Mouse (Mus musculus) hindbrain, embryonic 13.5 days (tissue): ENCODE measurements around the gene Brd1. TPM values are rescaled to one million over a fixed set of nuclear protein-coding genes. Genes with fewer than 3 reads are reported as not detected.
A peak's percentile ranks its signal among the peaks of the same experiment; 100 is the strongest.

Experiments used
- ATAC-seq: fragments of 200-750 bp; cut with Nextera tagmentation; 2 replicates; pipeline ENCODE4 v1.8.0; 2017; ENCODE audit warnings: moderate TSS enrichment; ENCODE audit not compliant: low FRiP score
- H3K27ac ChIP-seq: fragments of 300-500 bp; sonication (generic); 2 replicates; pipeline ENCODE4 v1.5.1; 2015; ENCODE audit warnings: inconsistent platforms, mild to moderate bottlenecking, moderate library complexity
- H3K27me3 ChIP-seq: fragments of 300-500 bp; sonication (generic); 2 replicates; pipeline ENCODE4 v1.6.1; 2015; ENCODE audit warnings: mild to moderate bottlenecking, inconsistent platforms
- H3K36me3 ChIP-seq: fragments of 300-500 bp; sonication (generic); 2 replicates; pipeline ENCODE4 v1.6.1; 2015; ENCODE audit warnings: mild to moderate bottlenecking, inconsistent platforms
- H3K4me1 ChIP-seq: fragments of 300-500 bp; sonication (generic); replicated peaks from 2 replicates; pipeline ENCODE4 v1.6.1; 2015; ENCODE audit warnings: inconsistent platforms
- H3K4me2 ChIP-seq: fragments of 300-500 bp; sonication (generic); 2 replicates; pipeline ENCODE4 v1.6.1; 2015; ENCODE audit warnings: inconsistent platforms, mild to moderate bottlenecking, moderate library complexity
- H3K4me3 ChIP-seq: fragments of 300-500 bp; sonication (generic); 2 replicates; pipeline ENCODE4 v1.5.1; 2015; ENCODE audit warnings: mild to moderate bottlenecking, inconsistent platforms
- H3K9ac ChIP-seq: fragments of 300-500 bp; sonication (generic); 2 replicates; pipeline ENCODE4 v1.6.1; 2015; ENCODE audit warnings: mild to moderate bottlenecking, inconsistent platforms
- H3K9me3 ChIP-seq: fragments of 300-500 bp; sonication (generic); 2 replicates; pipeline ENCODE4 v1.6.1; 2016; ENCODE audit warnings: inconsistent platforms
- WGBS: fragments of 180-500 bp; shearing (Covaris S2); methylation state at CpG from one replicate; pipeline ENCODE4 v1.1.7; 2015; 5-methylcytosine and 5-hydroxymethylcytosine counted together
- polyA plus RNA-seq: library from polyadenylated mRNA; unstranded; fragments of >200 nt; fragmentation: Nextera tagmentation; extraction: Ambion mirVana; gene quantifications from 2 replicates; pipeline ENCODE4 v1.2.1, GENCODE M21; 2015

The Brd1 gene
- polyA plus RNA-seq, 1 experiment from 2014 or later: 23.2 TPM

- no peak for ATAC-seq
- H3K9me3 ChIP-seq: no peaks in the 10 kb centered on the region
- H3K4me3 ChIP-seq: no peak overlapping the region
- no peaks in the 10 kb centered on the region; the same call in 1 of the 2 replicates for H3K4me1 ChIP-seq
- no peaks in the 10 kb centered on the region for H3K27me3 ChIP-seq
- 90% methylated on average over 5 of the region's 5 CpGs for WGBS
- peaks cover 93% of the 10 kb centered on the region for H3K36me3 ChIP-seq
- no peak overlapping the region for H3K27ac ChIP-seq
- no peak overlapping the region for H3K4me2 ChIP-seq
- H3K9ac ChIP-seq: no peak overlapping the region
These were observed 34.5 kb downstream of the Brd1 start for GRCm38 (mm10) chr15:88699508-88699907.

- Histone ChIP-seq H3K4me1 (peaks cover 4% of the 10 kb centered on the region), H3K4me3 (no peak overlapping the region), H3K4me2 (no peak overlapping the region), H3K9ac (no peak overlapping the region), H3K27me3 (no peaks in the 10 kb centered on the region), H3K36me3 (peaks cover 92% of the 10 kb centered on the region), H3K9me3 (no peaks in the 10 kb centered on the region), H3K27ac (no peak overlapping the region)
- 100% methylated on average over 5 of the region's 5 CpGs for WGBS
- no peak for ATAC-seq
These were observed 36.4 kb downstream of the Brd1 start for GRCm38 (mm10) chr15:88697586-88697985.

GRCm38 (mm10) chr15:88696055-88696454 lies 38.0 kb downstream of the Brd1 start:
- H3K27me3 ChIP-seq: no peaks in the 10 kb centered on the region
- H3K4me2 ChIP-seq: no peak overlapping the region
- ATAC-seq: no peak
- peaks cover 90% of the 10 kb centered on the region for H3K36me3 ChIP-seq
- H3K4me1 ChIP-seq: peaks cover 4% of the 10 kb centered on the region
- WGBS: 98% methylated on average over 7 of the region's 7 CpGs
- H3K9ac ChIP-seq: no peak overlapping the region
- no peaks in the 10 kb centered on the region for H3K9me3 ChIP-seq
- no peak overlapping the region for H3K27ac ChIP-seq
- no peak overlapping the region for H3K4me3 ChIP-seq

GRCm38 (mm10) chr15:88694033-88694432 lies 40.0 kb downstream of the Brd1 start:
- Histone ChIP-seq H3K9ac (no peak overlapping the region), H3K9me3 (no peaks in the 10 kb centered on the region), H3K27ac (no peak overlapping the region), H3K27me3 (no peaks in the 10 kb centered on the region), H3K36me3 (peaks cover 90% of the 10 kb centered on the region), H3K4me3 (no peak overlapping the region), H3K4me2 (no peak overlapping the region), H3K4me1 (peaks cover 4% of the 10 kb centered on the region)
- ATAC-seq: no peak
- 67% methylated on average over 5 of the region's 5 CpGs for WGBS

- Histone ChIP-seq H3K36me3 (peaks cover 90% of the 10 kb centered on the region), H3K4me2 (no peak overlapping the region), H3K4me1 (peaks cover 4% of the 10 kb centered on the region), H3K27ac (no peak overlapping the region), H3K4me3 (no peak overlapping the region), H3K27me3 (no peaks in the 10 kb centered on the region), H3K9me3 (no peaks in the 10 kb centered on the region), H3K9ac (no peak overlapping the region)
- WGBS: 81% methylated on average over 9 of the region's 9 CpGs
- no peak for ATAC-seq
These were observed 41.3 kb downstream of the Brd1 start for GRCm38 (mm10) chr15:88692720-88693119.

GRCm38 (mm10) chr15:88691129-88691528 lies 42.9 kb downstream of the Brd1 start:
- no peak overlapping the region for H3K4me3 ChIP-seq
- ATAC-seq: no peak
- no peaks in the 10 kb centered on the region for H3K27me3 ChIP-seq
- no peaks in the 10 kb centered on the region for H3K9me3 ChIP-seq
- WGBS: 94% methylated on average over 12 of the region's 12 CpGs
- H3K9ac ChIP-seq: no peak overlapping the region
- H3K4me1 ChIP-seq: peaks cover 4% of the 10 kb centered on the region
- no peak overlapping the region for H3K27ac ChIP-seq
- H3K36me3 ChIP-seq: peaks cover 93% of the 10 kb centered on the region
- no peak overlapping the region for H3K4me2 ChIP-seq

- H3K4me2 ChIP-seq: no peak overlapping the region
- no peak overlapping the region for H3K27ac ChIP-seq
- H3K4me3 ChIP-seq: no peak overlapping the region
- no peaks in the 10 kb centered on the region for H3K27me3 ChIP-seq
- no peaks in the 10 kb centered on the region for H3K4me1 ChIP-seq
- no peaks in the 10 kb centered on the region for H3K9me3 ChIP-seq
- peaks cover 74% of the 10 kb centered on the region for H3K36me3 ChIP-seq
- ATAC-seq: no peak
- no peak overlapping the region for H3K9ac ChIP-seq
- WGBS: 90% methylated on average over 10 of the region's 10 CpGs
These were observed 45.9 kb downstream of the Brd1 start for GRCm38 (mm10) chr15:88688120-88688519.

GRCm38 (mm10) chr15:88686725-88687124 lies 47.3 kb downstream of the Brd1 start:
- Histone ChIP-seq H3K4me1 (no peaks in the 10 kb centered on the region), H3K9me3 (no peaks in the 10 kb centered on the region), H3K27me3 (no peaks in the 10 kb centered on the region), H3K27ac (no peak overlapping the region), H3K4me2 (no peak overlapping the region), H3K36me3 (peaks cover 66% of the 10 kb centered on the region), H3K9ac (no peak overlapping the region), H3K4me3 (no peak overlapping the region)
- ATAC-seq: no peak
- WGBS: 89% methylated on average over 5 of the region's 5 CpGs

GRCm38 (mm10) chr15:88684039-88684438 lies 50.0 kb downstream of the Brd1 start:
- peaks cover 40% of the 10 kb centered on the region for H3K36me3 ChIP-seq
- H3K4me3 ChIP-seq: no peak overlapping the region
- H3K4me1 ChIP-seq: peaks cover 3% of the 10 kb centered on the region; the same call in 1 of the 2 replicates
- H3K9me3 ChIP-seq: no peaks in the 10 kb centered on the region
- no peak overlapping the region for H3K4me2 ChIP-seq
- no peak overlapping the region for H3K27ac ChIP-seq
- H3K9ac ChIP-seq: no peak overlapping the region
- no peaks in the 10 kb centered on the region for H3K27me3 ChIP-seq
- WGBS: 91% methylated on average over 6 of the region's 6 CpGs
- no peak for ATAC-seq

GRCm38 (mm10) chr15:88680931-88681330 lies 53.1 kb downstream of the Brd1 start:
- 67% methylated on average over 5 of the region's 5 CpGs for WGBS
- H3K36me3 ChIP-seq: peaks cover 12% of the 10 kb centered on the region
- H3K9me3 ChIP-seq: no peaks in the 10 kb centered on the region
- H3K4me3 ChIP-seq: no peak overlapping the region
- no peak overlapping the region for H3K27ac ChIP-seq
- no peaks in the 10 kb centered on the region for H3K27me3 ChIP-seq
- H3K4me2 ChIP-seq: no peak overlapping the region
- peaks cover 10% of the 10 kb centered on the region; the same call in 1 of the 2 replicates for H3K4me1 ChIP-seq
- H3K9ac ChIP-seq: no peak overlapping the region
- ATAC-seq: no peak

GRCm38 (mm10) chr15:88677568-88677967 lies 56.5 kb downstream of the Brd1 start:
- Histone ChIP-seq H3K9ac (no peak overlapping the region), H3K4me2 (no peak overlapping the region), H3K27me3 (no peaks in the 10 kb centered on the region), H3K9me3 (no peaks in the 10 kb centered on the region), H3K36me3 (no peaks in the 10 kb centered on the region), H3K4me1 (peaks cover 14% of the 10 kb centered on the region; the same call in 1 of the 2 replicates), H3K4me3 (no peak overlapping the region), H3K27ac (no peak overlapping the region)
- ATAC-seq: no peak
- 93% methylated on average over 5 of the region's 5 CpGs for WGBS

GRCm38 (mm10) chr15:88675998-88676397 lies 58.0 kb downstream of the Brd1 start:
- peaks cover 14% of the 10 kb centered on the region; the same call in 1 of the 2 replicates for H3K4me1 ChIP-seq
- H3K27me3 ChIP-seq: no peaks in the 10 kb centered on the region
- no peaks in the 10 kb centered on the region for H3K9me3 ChIP-seq
- no peak overlapping the region for H3K4me3 ChIP-seq
- 70% methylated on average over 5 of the region's 5 CpGs for WGBS
- peak; percentile 61 for ATAC-seq
- H3K4me2 ChIP-seq: no peak overlapping the region
- no peaks in the 10 kb centered on the region for H3K36me3 ChIP-seq
- 0 out of 2 replicates have a peak overlapping the region, but pooled peaks have one; percentile 19 for H3K27ac ChIP-seq
- H3K9ac ChIP-seq: no peak overlapping the region

GRCm38 (mm10) chr15:88668693-88669092 lies 65.3 kb downstream of the Brd1 start:
- Histone ChIP-seq H3K9me3 (no peaks in the 10 kb centered on the region), H3K36me3 (no peaks in the 10 kb centered on the region), H3K27me3 (no peaks in the 10 kb centered on the region), H3K4me3 (no peak overlapping the region), H3K4me1 (no peaks in the 10 kb centered on the region), H3K27ac (no peak overlapping the region), H3K9ac (no peak overlapping the region), H3K4me2 (no peak overlapping the region)
- ATAC-seq: no peak
- 94% methylated on average over 2 of the region's 2 CpGs for WGBS
